13 mouse cellular contexts compared by ENCODE assay signal in genomic region chr2:93163317-93163716, GRCm38 (mm10). TPM values are rescaled to one million over a fixed set of nuclear protein-coding genes. Genes with fewer than 3 reads are reported as not detected.
DNase-seq lines count a peak whose midpoint lies in the region; ATAC-seq lines count a peak whose summit lies in the region.
"Had no signal": no experiment of that assay in that cellular context is flagged by ENCODE, and none has a peak within 500 bp of the region (broad histone marks: within the 10 kb centered on the region; RNA-seq: fewer than 3 reads in every experiment).

No protein-coding gene starts in this region.

- peak; percentile 26 for DNase-seq in gastrocnemius, postnatal 14 days
- DNase-seq in gastrocnemius, adult 8-10 months (ENCODE audit: low spot score in 2 of 2) = no peak
- peak; percentile 57 to 67 for DNase-seq in right cerebral cortex, postnatal 10 days (ENCODE audit: low spot score in 2 of 2)
- DNase-seq in right cerebral cortex, postnatal 14 days = no peak
- no peak for DNase-seq in layer of hippocampus, postnatal 10 days (ENCODE audit: low spot score in 2 of 2)
- no peak for DNase-seq in layer of hippocampus, adult 8-10 months (ENCODE audit: low spot score in 2 of 2)
- DNase-seq: kidney, adult 11 months; left cerebral cortex, postnatal 4 days; thymus, adult 2 months had no signal

- no peaks in the 10 kb centered on the region for H3K9me3 ChIP-seq in heart, embryonic 15.5 days (replicated peaks)
- no peaks in the 10 kb centered on the region for H3K9me3 ChIP-seq in stomach, embryonic 14.5 days (ENCODE audit: control insufficient read depth, low read depth, low read length)
- H3K9me3 ChIP-seq: neural tube, embryonic 15.5 days had no signal

- intact Hi-C loops in gastrocnemius, postnatal 14 days (cut with DNase I; ENCODE audit: low total_unique reads) = no loop called here

- H3K9ac ChIP-seq in heart, embryonic 15.5 days = no peak overlapping the region
- H3K9ac ChIP-seq in stomach, embryonic 14.5 days (replicated peaks; ENCODE audit: low read depth, low read length) = no peak overlapping the region
- H3K9ac ChIP-seq: neural tube, embryonic 15.5 days had no signal

- WGBS in heart, embryonic 15.5 days = 10% methylated on average over 2 of the region's 2 CpGs
- WGBS in stomach, embryonic 14.5 days = 8% methylated on average over 2 of the region's 2 CpGs

- H3K27ac ChIP-seq in heart, embryonic 15.5 days = peak overlapping the region; percentile 42; the same call in 1 of the 2 replicates
- no peak overlapping the region for H3K27ac ChIP-seq in stomach, embryonic 14.5 days (ENCODE audit: low read length)
- H3K27ac ChIP-seq: neural tube, embryonic 15.5 days had no signal

- no peak; the same call in 1 of the 2 replicates for ATAC-seq in heart, embryonic 15.5 days (replicated peaks; ENCODE audit: insufficient number of reproducible peaks, insufficient read depth, low FRiP score, low read depth)
- 0 out of 2 replicates have a peak, but pooled peaks have one; percentile 16 for ATAC-seq in stomach, embryonic 14.5 days (ENCODE audit: insufficient number of reproducible peaks, insufficient read depth, low FRiP score, low read depth)
- ATAC-seq: CD4-positive, CD25-positive, alpha-beta regulatory T cell, adult 4 months had no signal

- no peaks in the 10 kb centered on the region for H3K27me3 ChIP-seq in heart, embryonic 15.5 days
- no peaks in the 10 kb centered on the region for H3K27me3 ChIP-seq in stomach, embryonic 14.5 days (ENCODE audit: control insufficient read depth, insufficient read depth, low read length)
- H3K27me3 ChIP-seq: neural tube, embryonic 15.5 days had no signal

- H3K4me1 ChIP-seq in heart, embryonic 15.5 days (replicated peaks) = peaks cover 23% of the 10 kb centered on the region
- peaks cover 19% of the 10 kb centered on the region for H3K4me1 ChIP-seq in stomach, embryonic 14.5 days (ENCODE audit: control insufficient read depth, insufficient read depth, low read length)

- H3K4me3 ChIP-seq in heart, embryonic 15.5 days = no peak overlapping the region
- H3K4me3 ChIP-seq in stomach, embryonic 14.5 days (ENCODE audit: low read depth, low read length) = no peak overlapping the region
- H3K4me3 ChIP-seq: neural tube, embryonic 15.5 days had no signal

- H3K36me3 ChIP-seq in heart, embryonic 15.5 days = no peaks in the 10 kb centered on the region
- no peaks in the 10 kb centered on the region for H3K36me3 ChIP-seq in stomach, embryonic 14.5 days (ENCODE audit: control insufficient read depth, insufficient read depth, low read length)
- H3K36me3 ChIP-seq: neural tube, embryonic 15.5 days had no signal

- H3K4me2 ChIP-seq in heart, embryonic 15.5 days = no peak overlapping the region
- H3K4me2 ChIP-seq in stomach, embryonic 14.5 days (replicated peaks; ENCODE audit: low read depth, low read length) = no peak overlapping the region
- H3K4me2 ChIP-seq: neural tube, embryonic 15.5 days had no signal

RNA-seq across cellular contexts. Expression of gene Trp53i11, which starts 24.0 kb away (rescaled TPM):
- 10 to 100 TPM; 26.9 to 29.6 TPM for total RNA-seq in gastrocnemius, postnatal 14 days (2021)
- 1 to 10 TPM; 1.8 to 5.2 (median 3.3) TPM for total RNA-seq in gastrocnemius, adult 8-10 months (2022)
- 19.7 and 31.6 TPM in 2 replicates for polyA plus RNA-seq in heart, embryonic 15.5 days (2015; fragmentation: Nextera tagmentation; extraction: Ambion mirVana)
- 54.6 and 56.6 TPM in 2 replicates for polyA plus RNA-seq in stomach, embryonic 14.5 days (2014; fragmentation: Nextera tagmentation; extraction: Ambion mirVana)
- total RNA-seq in layer of hippocampus, postnatal 10 days (2021) = 10 to 100 TPM; 50.8 to 51.5 TPM
- 10 to 100 TPM; 65.0 to 87.9 (median 80.4) TPM for total RNA-seq in layer of hippocampus, adult 8-10 months (2022)

Comparison
In these comparisons a context has a peak if more than half of its experiments do, and no peak if none do; other contexts are left out.
1. DNase-seq: peak in gastrocnemius, postnatal 14 days (single experiment) and right cerebral cortex, postnatal 10 days (2 of 2); none in gastrocnemius, adult 8-10 months (0 of 2), right cerebral cortex, postnatal 14 days (single experiment), layer of hippocampus, postnatal 10 days (0 of 2) and layer of hippocampus, adult 8-10 months (0 of 2).
2. RNA of gene Trp53i11, which starts 24.0 kb away (total RNA-seq): 65.0 to 87.9 TPM in layer of hippocampus, adult 8-10 months, 50.8 to 51.5 TPM in layer of hippocampus, postnatal 10 days and 26.9 to 29.6 TPM in gastrocnemius, postnatal 14 days; 1.8 to 5.2 TPM in gastrocnemius, adult 8-10 months; every median in the first group is over 4 times any median in the second.